8 mouse cellular contexts compared by ENCODE assay signal in genomic region chr13:58117318-58118017, GRCm38 (mm10). TPM values are rescaled to one million over a fixed set of nuclear protein-coding genes. Genes with fewer than 3 reads are reported as not detected.
DNase-seq lines count a peak whose midpoint lies in the region; ATAC-seq and TF ChIP-seq lines count a peak whose summit lies in the region.

No protein-coding gene starts in this region.

- 63% methylated on average over 8 of the region's 8 CpGs for WGBS in limb, embryonic 14.5 days

- H3K4me1 ChIP-seq in E14TG2a.4 (replicated peaks; ENCODE audit: low read depth, low read length), result peaks cover 25% of the 10 kb centered on the region
- 0 out of 2 replicates have a peak, but pooled peaks cover 3% of the 10 kb centered on the region for H3K4me1 ChIP-seq in embryonic fibroblast, embryonic 13.5 days (ENCODE audit: control insufficient read depth, insufficient read depth, low read length)
- H3K4me1 ChIP-seq in limb, embryonic 14.5 days (ENCODE audit: control insufficient read depth, insufficient read depth, low read length), result peaks cover 8% of the 10 kb centered on the region

- ATAC-seq in limb, embryonic 14.5 days (ENCODE audit: low FRiP score, low read depth), result no peak

- H3K4me2 ChIP-seq in limb, embryonic 14.5 days (replicated peaks; ENCODE audit: low read depth, low read length, severe bottlenecking), result no peak overlapping the region

- no peak overlapping the region for H3K27ac ChIP-seq in layer of hippocampus, adult 2 months
- no peak overlapping the region for H3K27ac ChIP-seq in embryonic fibroblast, embryonic 13.5 days (ENCODE audit: insufficient read depth, low read length)
- no peak overlapping the region for H3K27ac ChIP-seq in limb, embryonic 14.5 days (replicated peaks; ENCODE audit: low read depth, low read length)

- H3K36me3 ChIP-seq in E14TG2a.4 (ENCODE audit: insufficient read depth, low read length), result no peaks in the 10 kb centered on the region
- no peaks in the 10 kb centered on the region for H3K36me3 ChIP-seq in limb, embryonic 14.5 days (ENCODE audit: control insufficient read depth, insufficient read depth, low read length)

- H3K27me3 ChIP-seq in E14TG2a.4 (ENCODE audit: insufficient read depth, low read length), result peaks cover 35% of the 10 kb centered on the region
- H3K27me3 ChIP-seq in limb, embryonic 14.5 days (ENCODE audit: control insufficient read depth, insufficient read depth, low read length), result no peaks in the 10 kb centered on the region

- H3K4me3 ChIP-seq in layer of hippocampus, adult 2 months, result no peak overlapping the region
- no peak overlapping the region for H3K4me3 ChIP-seq in E14TG2a.4 (replicated peaks; ENCODE audit: low read length)
- no peak overlapping the region for H3K4me3 ChIP-seq in embryonic fibroblast, embryonic 13.5 days (ENCODE audit: insufficient read depth, low read length)
- no peak overlapping the region for H3K4me3 ChIP-seq in limb, embryonic 14.5 days (replicated peaks; ENCODE audit: low read length)

- TF ChIP-seq POLR2A in embryonic fibroblast, embryonic 13.5 days (IDR thresholded peaks at IDR 0.05; ENCODE audit: low read depth, low read length), result no peak
- no peak for TF ChIP-seq POLR2A in limb, embryonic 14.5 days (IDR thresholded peaks at IDR 0.05; ENCODE audit: borderline replicate concordance, extremely low read depth, insufficient read depth, insufficient read length)

- peak; percentile 88 for TF ChIP-seq CTCF in layer of hippocampus, adult 2 months (conservative IDR thresholded peaks at IDR 0.05)
- TF ChIP-seq CTCF in E14TG2a.4 (conservative IDR thresholded peaks at IDR 0.05; ENCODE audit: low read length), result peak; percentile 89
- TF ChIP-seq CTCF in embryonic fibroblast, embryonic 13.5 days (IDR thresholded peaks at IDR 0.05; ENCODE audit: borderline replicate concordance, insufficient read depth, low read length), result 0 out of 2 replicates have a peak, but pooled peaks have one; percentile 20

- no peak overlapping the region for H3K9ac ChIP-seq in limb, embryonic 14.5 days (ENCODE audit: low read depth, low read length, severe bottlenecking)

- DNase-seq in layer of hippocampus, adult 2 months (ENCODE audit: low spot score in 2 of 2), result peak; percentile 34 to 72
- DNase-seq in layer of hippocampus, postnatal 36 days, result no peak
- DNase-seq in adrenal gland, postnatal 14 days, result peak; percentile 91
- DNase-seq in limb, embryonic 14.5 days (ENCODE audit: low spot score), result peak; percentile 48
- DNase-seq in spleen, adult 12 weeks (ENCODE audit: low spot score), result peak; percentile 23
- DNase-seq in MN1 (ENCODE audit: low spot score), result no peak

- H3K9me3 ChIP-seq in E14TG2a.4 (ENCODE audit: low read length), result no peaks in the 10 kb centered on the region
- no peaks in the 10 kb centered on the region for H3K9me3 ChIP-seq in limb, embryonic 14.5 days (ENCODE audit: control insufficient read depth, low read length)

RNA-seq across cellular contexts. Expression of gene Klhl3, which starts 4.1 kb away (rescaled TPM):
- total RNA-seq in layer of hippocampus, adult 2 months (2021), result 10 to 100 TPM; 48.3 to 48.4 TPM
- total RNA-seq in layer of hippocampus, postnatal 36 days (2021), result 10 to 100 TPM; 50.4 to 52.7 TPM
- 2.4 and 3.1 TPM in 2 replicates for total RNA-seq in adrenal gland, postnatal 14 days (2021)
- 0.43 and 0.53 TPM in 2 replicates for polyA plus RNA-seq in embryonic fibroblast, embryonic 13.5 days (2011; ENCODE audit: insufficient read length, low read depth, missing spikeins)
- polyA plus RNA-seq in limb, embryonic 14.5 days (2012; rRNA removed), result 3.7 and 5.2 TPM in 2 replicates
- polyA plus RNA-seq in limb, embryonic 14.5 days (2014; fragmentation: Nextera tagmentation; extraction: Ambion mirVana), result 3.0 and 3.3 TPM in 2 replicates

RNA-seq across cellular contexts. Expression of gene Hnrnpa0, which starts 10.9 kb away (rescaled TPM):
- total RNA-seq in layer of hippocampus, adult 2 months (2021), result 100 to 1,000 TPM; 120 to 122 TPM
- total RNA-seq in layer of hippocampus, postnatal 36 days (2021), result 100 to 1,000 TPM; 112 to 119 TPM
- 121 and 133 TPM in 2 replicates for total RNA-seq in adrenal gland, postnatal 14 days (2021)
- 188 and 202 TPM in 2 replicates for polyA plus RNA-seq in embryonic fibroblast, embryonic 13.5 days (2011; ENCODE audit: insufficient read length, low read depth, missing spikeins)
- polyA plus RNA-seq in limb, embryonic 14.5 days (2012; rRNA removed), result 273 and 297 TPM in 2 replicates
- 55.3 and 57.5 TPM in 2 replicates for polyA plus RNA-seq in limb, embryonic 14.5 days (2014; fragmentation: Nextera tagmentation; extraction: Ambion mirVana)

RNA-seq across cellular contexts. Expression of gene Idnk, which starts 40.0 kb away (rescaled TPM):
- total RNA-seq in layer of hippocampus, adult 2 months (2021), result 10 to 100 TPM; 28.4 to 34.9 TPM
- 10 to 100 TPM; 27.5 to 29.9 TPM for total RNA-seq in layer of hippocampus, postnatal 36 days (2021)
- 45.4 and 48.0 TPM in 2 replicates for total RNA-seq in adrenal gland, postnatal 14 days (2021)
- polyA plus RNA-seq in embryonic fibroblast, embryonic 13.5 days (2011; ENCODE audit: insufficient read length, low read depth, missing spikeins), result 20.0 and 27.7 TPM in 2 replicates
- polyA plus RNA-seq in limb, embryonic 14.5 days (2012; rRNA removed), result 14.5 and 17.7 TPM in 2 replicates
- polyA plus RNA-seq in limb, embryonic 14.5 days (2014; fragmentation: Nextera tagmentation; extraction: Ambion mirVana), result 31.1 and 31.7 TPM in 2 replicates

Comparison
In these comparisons a context has a peak if more than half of its experiments do, and no peak if none do; other contexts are left out.
1. DNase-seq: peak in layer of hippocampus, adult 2 months (2 of 2), adrenal gland, postnatal 14 days (single experiment), limb, embryonic 14.5 days (single experiment) and spleen, adult 12 weeks (single experiment); none in layer of hippocampus, postnatal 36 days (0 of 2) and MN1 (single experiment).
2. CTCF ChIP-seq: peak in every context shown above with its lines; median percentile 89 in E14TG2a.4; 88 in layer of hippocampus, adult 2 months; 20 in embryonic fibroblast, embryonic 13.5 days.
3. RNA of gene Klhl3, which starts 4.1 kb away (total RNA-seq): 50.4 to 52.7 TPM in layer of hippocampus, postnatal 36 days and 48.3 to 48.4 TPM in layer of hippocampus, adult 2 months; 2.4 to 3.1 TPM in adrenal gland, postnatal 14 days; every median in the first group is over 10 times any median in the second.